ENCODE assay signal across 8 mouse cellular contexts in the genomic region with DNA sequence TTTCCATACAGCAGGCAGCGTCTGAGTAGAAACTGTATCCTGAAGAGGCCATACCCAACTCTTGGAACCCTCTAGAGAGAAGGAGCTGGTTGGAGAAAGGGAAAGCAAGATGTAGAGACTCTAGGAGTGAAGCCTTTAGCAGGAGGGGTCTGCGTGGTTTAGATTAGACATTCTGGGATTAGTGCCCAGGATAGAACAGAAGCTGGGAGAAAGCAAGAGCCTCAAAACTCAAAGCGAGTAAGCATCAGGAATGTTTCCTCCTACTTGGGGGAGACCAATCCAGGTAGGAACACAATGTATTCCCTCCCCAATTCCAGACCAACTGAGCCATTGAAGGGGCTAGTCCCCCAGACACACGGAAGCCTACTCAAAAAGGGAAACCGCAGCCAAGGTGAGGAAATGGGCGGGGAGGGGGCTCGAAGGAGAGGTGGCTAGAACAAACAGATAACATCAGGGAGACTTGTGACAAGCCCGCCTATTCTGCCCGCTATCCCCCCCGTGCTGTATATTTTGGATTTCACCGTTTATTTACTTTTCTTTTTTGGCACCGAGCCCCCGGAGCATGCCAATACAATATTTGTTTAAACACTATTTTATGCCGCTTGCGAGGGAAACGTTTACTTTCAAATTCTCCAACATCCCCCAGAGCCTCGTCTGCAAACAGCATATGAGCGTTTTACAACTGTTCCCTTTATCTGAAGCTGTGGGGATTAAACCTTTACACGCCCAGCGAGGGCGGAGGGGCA. TPM values are rescaled to one million over a fixed set of nuclear protein-coding genes. Genes with fewer than 3 reads are reported as not detected.
DNase-seq lines count a peak whose midpoint lies in the region; ATAC-seq and TF ChIP-seq lines count a peak whose summit lies in the region.

No protein-coding gene starts in this region.

- peak overlapping the region; percentile 74 for H3K9ac ChIP-seq in lung, embryonic 14.5 days
- H3K9ac ChIP-seq in embryonic facial prominence, embryonic 15.5 days: peak overlapping the region; percentile 79
- peak overlapping the region; percentile 67 for H3K9ac ChIP-seq in neural tube, embryonic 13.5 days

- peaks cover 27% of the 10 kb centered on the region for H3K4me1 ChIP-seq in lung, embryonic 14.5 days (ENCODE audit: insufficient read depth)
- H3K4me1 ChIP-seq in lung, adult 2 months (ENCODE audit: control insufficient read depth, insufficient read depth, low read length): peaks cover 9% of the 10 kb centered on the region
- peaks cover 63% of the 10 kb centered on the region for H3K4me1 ChIP-seq in embryonic facial prominence, embryonic 15.5 days
- peaks cover 82% of the 10 kb centered on the region for H3K4me1 ChIP-seq in limb, embryonic 10.5 days
- H3K4me1 ChIP-seq in neural tube, embryonic 13.5 days (replicated peaks): peaks cover 78% of the 10 kb centered on the region

- TF ChIP-seq CTCF in lung, embryonic 14.5 days (IDR thresholded peaks at IDR 0.05; ENCODE audit: low read depth): no peak
- TF ChIP-seq CTCF in lung, adult 2 months (IDR thresholded peaks at IDR 0.05; ENCODE audit: insufficient read depth, low read length): no peak

- H3K4me2 ChIP-seq in lung, embryonic 14.5 days: peak overlapping the region; percentile 90
- H3K4me2 ChIP-seq in embryonic facial prominence, embryonic 15.5 days (replicated peaks): peak overlapping the region; percentile 86
- peak overlapping the region; percentile 96 for H3K4me2 ChIP-seq in neural tube, embryonic 13.5 days

- intact Hi-C loops in left cerebral cortex, postnatal 36 days (cut with DNase I): loop anchor here (5.0 kb wide), 1 partner anchor 144 kb away; no protein-coding TSS in a partner anchor

- WGBS in lung, embryonic 14.5 days: 2% methylated on average over 21 of the region's 21 CpGs
- WGBS in lung, adult 2 months: 6% methylated on average over 21 of the region's 21 CpGs
- 2% methylated on average over 21 of the region's 21 CpGs for WGBS in embryonic facial prominence, embryonic 15.5 days
- WGBS in limb, embryonic 10.5 days: 4% methylated on average over 21 of the region's 21 CpGs
- 3% methylated on average over 21 of the region's 21 CpGs for WGBS in neural tube, embryonic 13.5 days

- peak overlapping the region; percentile 59 for H3K4me3 ChIP-seq in lung, embryonic 14.5 days (ENCODE audit: low read depth, low read length)
- H3K4me3 ChIP-seq in lung, adult 2 months (replicated peaks; ENCODE audit: extremely low read depth, low read depth, low read length): no peak overlapping the region
- peak overlapping the region; percentile 64 for H3K4me3 ChIP-seq in embryonic facial prominence, embryonic 15.5 days (replicated peaks)
- peak overlapping the region; percentile 73 for H3K4me3 ChIP-seq in limb, embryonic 10.5 days
- H3K4me3 ChIP-seq in neural tube, embryonic 13.5 days: peak overlapping the region; percentile 54

- H3K36me3 ChIP-seq in lung, embryonic 14.5 days (ENCODE audit: insufficient read depth): no peaks in the 10 kb centered on the region
- H3K36me3 ChIP-seq in embryonic facial prominence, embryonic 15.5 days: no peaks in the 10 kb centered on the region
- no peaks in the 10 kb centered on the region for H3K36me3 ChIP-seq in limb, embryonic 10.5 days
- no peaks in the 10 kb centered on the region for H3K36me3 ChIP-seq in neural tube, embryonic 13.5 days

- H3K27me3 ChIP-seq in lung, embryonic 14.5 days (ENCODE audit: insufficient read depth, low read length): peaks cover 37% of the 10 kb centered on the region
- no peaks in the 10 kb centered on the region for H3K27me3 ChIP-seq in embryonic facial prominence, embryonic 15.5 days
- H3K27me3 ChIP-seq in limb, embryonic 10.5 days (ENCODE audit: low read depth, poor library complexity, severe bottlenecking): no peaks in the 10 kb centered on the region
- H3K27me3 ChIP-seq in neural tube, embryonic 13.5 days: peaks cover 47% of the 10 kb centered on the region

- peak overlapping the region; percentile 94 for H3K27ac ChIP-seq in lung, embryonic 14.5 days (ENCODE audit: low read depth)
- peak overlapping the region; percentile 96 for H3K27ac ChIP-seq in embryonic facial prominence, embryonic 15.5 days (replicated peaks)
- peak overlapping the region; percentile 98 for H3K27ac ChIP-seq in limb, embryonic 10.5 days
- H3K27ac ChIP-seq in neural tube, embryonic 13.5 days (replicated peaks): peak overlapping the region; percentile 65

- peak; percentile 89 for DNase-seq in lung, embryonic 14.5 days
- DNase-seq in lung, adult 2 months: no peak
- no peak for DNase-seq in limb, embryonic 10.5 days (ENCODE audit: low spot score)
- no peak for DNase-seq in left cerebral cortex, postnatal 36 days (ENCODE audit: low spot score in 2 of 2)
- DNase-seq in adrenal gland, postnatal 4 days (ENCODE audit: low spot score in 2 of 2): no peak

- no peaks in the 10 kb centered on the region for H3K9me3 ChIP-seq in lung, embryonic 14.5 days (ENCODE audit: low read depth, low read length)
- no peaks in the 10 kb centered on the region for H3K9me3 ChIP-seq in embryonic facial prominence, embryonic 15.5 days (replicated peaks)
- no peaks in the 10 kb centered on the region for H3K9me3 ChIP-seq in limb, embryonic 10.5 days (replicated peaks)
- no peaks in the 10 kb centered on the region for H3K9me3 ChIP-seq in neural tube, embryonic 13.5 days

- no peak for ATAC-seq in lung, embryonic 14.5 days (ENCODE audit: insufficient read depth)
- no peak for ATAC-seq in embryonic facial prominence, embryonic 15.5 days (ENCODE audit: insufficient number of reproducible peaks, low FRiP score, low TSS enrichment, low read depth)
- ATAC-seq in neural tube, embryonic 13.5 days (ENCODE audit: low read depth): no peak
- ATAC-seq in erythroblast, adult 5-6 weeks (replicated peaks; ENCODE audit: low FRiP score, poor library complexity, severe bottlenecking): no peak

- TF ChIP-seq POLR2A in lung, adult 2 months (IDR thresholded peaks at IDR 0.05; ENCODE audit: borderline replicate concordance, extremely low read depth, low read depth, low read length): no peak

RNA-seq across cellular contexts. Expression of gene Gli2, which starts 2.1 kb away (rescaled TPM):
- 13.4 and 15.1 TPM in 2 replicates for polyA plus RNA-seq in lung, embryonic 14.5 days (2014; fragmentation: Nextera tagmentation; extraction: Ambion mirVana)
- 4.1 and 4.4 TPM in 2 replicates for polyA plus RNA-seq in lung, adult 2 months (2012; rRNA removed)
- polyA plus RNA-seq in embryonic facial prominence, embryonic 15.5 days (2015; fragmentation: Nextera tagmentation; extraction: Ambion mirVana): 18.8 and 20.7 TPM in 2 replicates
- 16.6 and 17.5 TPM in 2 replicates for polyA plus RNA-seq in limb, embryonic 10.5 days (2016; fragmentation: Nextera tagmentation; extraction: Ambion mirVana)
- polyA plus RNA-seq in neural tube, embryonic 13.5 days (2015; fragmentation: Nextera tagmentation; extraction: Ambion mirVana): 1.9 and 3.8 TPM in 2 replicates
- total RNA-seq in erythroblast, adult 5-6 weeks (2015; ENCODE audit: low replicate concordance): not detected in 2 replicates
- not detected in 2 replicates for total RNA-seq in erythroblast, adult 5-6 weeks (2017; ENCODE audit: low replicate concordance)
- total RNA-seq in left cerebral cortex, postnatal 36 days (2021): 1 to 10 TPM; 3.2 to 4.8 TPM
- 1 to 10 TPM; 3.9 to 4.3 TPM for total RNA-seq in adrenal gland, postnatal 4 days (2021)
